Mouse (Mus musculus): ENCODE results near the gene Podxl2. TPM values are rescaled to one million over a fixed set of nuclear protein-coding genes. Genes with fewer than 3 reads are reported as not detected.

The Podxl2 gene
- total RNA-seq, 2 experiments from 2014 or later: 173 to 180 TPM

DNA sequence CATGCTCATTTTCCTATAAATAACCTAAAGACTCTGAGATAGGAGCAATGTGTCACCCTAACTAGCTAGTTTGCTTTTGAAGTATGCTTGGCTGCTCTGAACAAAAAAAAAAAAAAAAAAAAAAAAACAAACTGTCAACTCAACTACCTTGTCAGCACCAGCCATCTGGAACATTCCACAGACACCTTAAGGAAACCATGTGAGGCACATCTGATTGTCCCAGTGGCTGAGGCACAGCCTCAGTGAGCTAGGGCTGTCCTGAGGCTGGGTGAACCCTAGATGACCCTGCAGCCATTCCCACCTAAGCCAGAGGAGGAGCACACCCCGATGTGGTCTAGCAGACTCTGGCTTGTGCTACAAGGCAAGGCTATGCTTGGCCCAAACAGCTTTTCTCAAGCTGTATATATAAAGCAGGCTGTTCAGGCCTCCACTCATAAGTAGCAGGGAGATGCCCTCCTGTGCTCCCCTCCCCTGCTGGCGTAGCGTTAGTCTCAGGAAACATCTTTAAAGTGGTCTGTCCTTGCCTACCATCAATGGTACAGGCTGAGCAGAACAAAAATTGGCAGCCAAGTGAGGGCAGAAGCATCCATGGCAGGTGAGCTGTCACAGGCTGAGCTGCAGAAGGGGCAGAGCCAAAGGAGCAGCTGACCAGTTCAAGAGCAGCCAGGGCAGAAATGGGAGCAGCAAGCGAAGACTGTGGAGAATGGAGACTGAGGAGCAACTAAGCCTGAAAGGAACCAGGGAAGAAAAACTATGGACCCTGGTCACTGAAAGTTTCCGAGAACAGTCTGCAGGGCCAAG, 41.3 kb downstream of the Podxl2 start:
- no peak for DNase-seq (ENCODE audit: low spot score in 2 of 2)
- intact Hi-C loops (cut with DNase I): loop anchor here (5.0 kb wide), 1 partner anchor 276 kb away; no protein-coding TSS in a partner anchor

DNA sequence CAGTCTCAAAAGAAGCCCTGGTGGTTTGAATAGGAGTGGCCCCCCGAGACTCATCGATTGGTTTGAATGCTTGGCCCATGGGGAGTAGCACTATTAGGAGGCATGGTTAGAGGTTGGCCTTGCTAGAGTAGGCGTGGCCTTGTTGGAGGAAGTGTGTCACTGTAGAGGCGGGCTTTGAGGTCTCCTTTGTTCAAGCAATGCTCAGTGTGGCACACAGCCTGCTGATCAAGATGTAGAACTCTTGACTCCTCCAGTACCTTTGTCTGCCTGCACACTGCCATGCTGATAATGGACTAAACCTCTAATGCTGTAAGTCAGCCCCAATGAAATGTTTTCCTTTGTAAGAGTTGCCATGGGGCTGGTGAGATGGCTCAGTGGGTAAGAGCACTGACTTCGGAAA, 42.2 kb downstream of the Podxl2 start:
- intact Hi-C loops (cut with DNase I): loop anchor here (5.0 kb wide), 1 partner anchor 275 kb away; no protein-coding TSS in a partner anchor
- DNase-seq (ENCODE audit: low spot score in 2 of 2): no peak

DNA sequence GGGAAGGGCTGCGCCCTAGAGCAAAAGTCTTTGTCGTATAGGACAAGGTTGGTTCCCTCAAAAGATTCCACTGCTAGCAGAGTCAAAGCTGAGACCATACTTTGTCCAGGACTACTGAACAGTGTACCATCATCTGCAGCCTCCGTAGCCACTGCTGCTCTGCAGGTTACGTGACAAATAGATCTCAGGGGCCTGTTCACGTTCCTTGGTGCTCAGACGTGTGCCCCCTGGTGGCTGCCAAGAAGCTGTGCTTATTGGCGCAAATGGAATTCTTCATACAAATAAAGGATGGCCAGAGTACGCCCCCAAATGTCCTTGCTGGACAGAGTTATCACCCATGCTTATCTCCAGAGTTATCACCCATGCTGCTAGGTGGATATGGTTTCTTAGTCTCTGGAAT, 43.4 kb downstream of the Podxl2 start:
- peak; percentile 54 to 73 for DNase-seq (ENCODE audit: low spot score in 2 of 2)

DNA sequence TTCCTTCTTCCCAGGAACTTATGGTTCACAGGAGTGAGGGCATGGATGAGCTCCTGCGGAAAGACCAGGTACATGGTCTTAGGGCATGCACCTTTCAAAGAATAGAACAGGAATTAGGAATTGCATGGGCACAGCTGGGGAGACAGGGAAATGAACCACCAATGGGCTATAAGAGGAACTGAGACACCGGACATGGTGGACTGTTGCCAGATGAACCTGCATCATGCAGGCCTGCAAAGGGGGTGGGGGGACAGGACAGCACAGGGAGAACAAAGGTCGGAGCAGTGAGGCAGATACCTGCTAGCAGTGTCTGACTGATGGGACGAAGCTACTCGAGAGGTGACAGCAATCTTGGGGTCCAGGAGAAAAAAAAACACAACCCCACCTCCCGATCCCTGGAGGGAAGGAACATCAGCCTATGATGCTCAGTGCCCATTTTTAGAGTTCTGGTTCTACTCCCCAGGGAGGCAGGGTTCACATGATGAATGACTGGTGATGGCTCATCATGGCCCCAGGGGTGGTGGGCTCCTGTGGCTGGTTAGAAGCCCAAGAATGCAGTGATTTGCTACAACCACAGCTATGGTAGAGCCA, 44.6 kb downstream of the Podxl2 start:
- intact Hi-C loops (cut with DNase I): loop anchor here (5.0 kb wide), 1 partner anchor 273 kb away; no protein-coding TSS in a partner anchor

More for the DNA sequence above, 43.4 kb downstream of the Podxl2 start:
- intact Hi-C loops (cut with DNase I): loop anchor here (5.0 kb wide), 1 partner anchor 274 kb away; no protein-coding TSS in a partner anchor

DNA sequence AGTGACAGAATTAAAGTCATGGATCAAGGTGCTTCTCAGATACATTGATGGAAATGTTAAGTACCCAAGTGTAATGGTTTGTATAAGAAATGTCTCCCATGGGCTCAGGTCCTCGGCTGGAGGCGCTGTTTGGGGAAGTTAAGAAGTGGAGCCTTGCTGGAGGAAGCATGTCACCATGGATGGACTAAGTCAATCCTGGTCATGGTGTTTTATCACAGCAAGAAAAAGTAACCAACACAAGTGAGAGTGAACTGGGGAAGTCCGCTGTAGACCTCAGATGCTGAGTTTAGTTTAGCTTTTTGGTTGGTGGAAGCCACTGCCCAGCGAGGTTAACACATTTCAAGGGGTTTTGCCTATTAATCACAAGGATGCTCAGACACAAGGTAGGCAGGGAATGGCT, 45.3 kb downstream of the Podxl2 start:
- no peak for DNase-seq (ENCODE audit: low spot score in 2 of 2)
- intact Hi-C loops (cut with DNase I): loop anchor here (5.0 kb wide), 3 partner anchors 102 to 242 kb away; no protein-coding TSS in a partner anchor

More for the DNA sequence above, 44.6 kb downstream of the Podxl2 start:
- DNase-seq (ENCODE audit: low spot score in 2 of 2): no peak

DNA sequence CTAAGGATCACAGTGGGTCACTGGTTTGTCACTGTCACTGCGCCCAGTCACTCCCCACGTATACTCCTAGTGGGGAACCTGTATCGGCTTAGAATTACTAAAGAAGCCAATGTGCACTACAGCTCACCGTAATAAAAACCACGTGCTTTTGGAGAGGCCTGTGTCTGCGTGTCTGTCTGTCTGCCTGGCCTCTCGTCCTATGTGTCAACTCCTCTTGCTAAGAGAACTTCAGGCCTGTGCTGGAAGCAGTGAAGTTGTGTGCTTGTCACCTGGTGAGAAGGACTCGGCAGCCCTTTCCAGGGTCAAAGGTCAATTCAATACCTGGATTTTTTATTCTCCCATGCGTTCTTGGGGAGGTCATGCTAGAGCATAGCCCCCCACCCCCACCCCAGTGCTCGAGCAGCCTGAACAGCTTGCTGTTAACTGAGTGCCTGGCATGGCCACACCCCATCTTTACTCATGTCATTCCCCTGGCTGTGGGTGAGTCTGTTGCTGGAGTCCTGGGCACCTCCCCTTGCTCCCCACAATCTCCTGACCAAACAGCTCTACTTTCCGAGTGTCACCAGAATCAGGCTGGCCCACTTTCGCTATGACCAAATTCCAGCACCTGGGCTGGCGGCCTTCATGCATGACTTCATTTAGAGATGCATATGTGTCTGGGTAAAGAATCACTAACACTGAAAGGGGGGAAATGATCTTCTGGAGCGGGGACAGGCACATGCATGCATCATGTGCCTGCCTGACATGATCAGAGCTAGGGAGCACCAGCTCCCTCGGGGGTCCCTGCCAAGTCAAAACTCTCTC, 46.4 kb downstream of the Podxl2 start:
- DNase-seq (ENCODE audit: low spot score in 2 of 2): no peak
- intact Hi-C loops (cut with DNase I): loop anchor here (5.0 kb wide), 3 partner anchors 101 to 241 kb away; no protein-coding TSS in a partner anchor

DNA sequence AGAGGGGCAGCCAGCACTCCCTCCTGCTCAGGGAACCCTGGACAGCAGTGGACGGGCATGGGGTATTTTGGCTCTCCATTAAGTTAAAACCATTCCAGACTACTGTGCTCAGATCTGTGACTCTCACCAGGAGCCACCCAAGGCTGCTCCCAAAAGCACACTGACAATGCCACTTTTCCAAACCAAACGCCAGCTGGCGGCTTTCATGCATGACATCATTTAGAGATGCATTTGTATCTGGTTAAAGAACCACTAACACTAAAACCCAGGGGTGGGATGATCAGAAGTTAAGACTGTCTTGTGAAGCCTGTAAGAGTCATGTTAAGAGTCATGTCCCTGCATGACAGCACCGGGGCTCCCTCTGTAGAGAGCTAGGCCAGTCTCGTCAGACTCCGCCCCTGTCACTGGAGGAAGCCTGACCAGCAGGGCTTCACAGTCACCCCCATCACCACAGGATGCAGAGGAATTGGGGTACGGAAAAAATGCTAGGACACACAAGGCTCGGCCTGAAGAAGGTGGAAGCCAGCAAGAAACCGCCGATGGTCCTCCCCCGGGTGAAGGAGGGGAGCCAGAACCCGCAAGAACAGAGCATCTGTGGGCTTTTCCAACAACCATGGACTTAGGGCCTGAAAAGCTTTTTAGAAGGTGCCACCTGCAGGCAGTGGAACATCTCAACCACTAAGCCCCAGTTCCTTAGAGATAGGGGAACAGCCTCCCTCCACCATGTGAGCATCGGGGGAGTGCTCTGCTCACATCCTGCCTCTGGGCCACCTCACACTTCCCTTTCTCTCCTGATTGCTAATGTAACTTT, 47.2 kb downstream of the Podxl2 start:
- intact Hi-C loops (cut with DNase I): loop anchor here (5.0 kb wide), 3 partner anchors 100 to 240 kb away; no protein-coding TSS in a partner anchor
- peak in 1 of 2 experiments; percentile 76 for DNase-seq (ENCODE audit: low spot score in 2 of 2)

DNA sequence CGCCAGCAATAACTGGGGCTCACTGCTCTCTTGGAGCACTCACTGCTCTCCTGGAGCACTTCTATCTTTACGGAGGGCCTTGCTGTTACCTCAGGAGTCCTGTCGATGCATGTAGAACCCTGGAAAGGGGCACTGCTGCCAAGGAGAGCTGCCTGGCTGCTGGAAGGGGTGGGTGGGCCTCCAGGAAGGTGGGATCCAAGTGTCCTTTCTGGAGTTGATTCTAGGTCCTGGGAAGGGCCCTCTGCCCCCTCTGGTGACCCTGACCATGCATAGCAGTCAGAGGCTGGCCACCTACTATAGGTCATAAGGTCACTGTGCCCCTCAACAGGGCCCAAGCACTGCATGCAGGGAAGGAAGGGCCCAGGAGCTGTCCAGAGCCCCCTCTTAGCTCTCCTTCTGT, 47.9 kb downstream of the Podxl2 start:
- intact Hi-C loops (cut with DNase I): loop anchor here (5.0 kb wide), 3 partner anchors 100 to 240 kb away; no protein-coding TSS in a partner anchor
- no peak for DNase-seq (ENCODE audit: low spot score in 2 of 2)

DNA sequence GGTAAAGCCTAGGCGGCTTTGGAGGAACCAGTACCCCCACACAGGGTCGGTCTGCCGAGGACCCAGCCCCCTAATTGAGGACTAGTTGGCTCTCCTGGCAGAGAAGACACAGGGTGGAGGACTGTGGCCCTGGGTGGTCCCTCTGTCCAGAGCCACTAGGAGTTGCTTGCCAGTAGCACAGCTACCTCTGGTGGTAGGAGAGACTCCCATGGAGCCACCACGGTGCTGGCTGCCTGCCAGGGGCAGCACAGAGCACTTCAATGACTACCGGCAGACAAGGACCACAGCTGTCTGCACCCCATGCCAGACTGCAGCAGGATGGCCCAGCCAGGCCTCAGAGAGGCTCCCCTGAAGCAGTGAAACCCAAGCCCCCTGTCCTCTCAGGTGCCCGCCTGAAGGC, 48.3 kb downstream of the Podxl2 start:
- intact Hi-C loops (cut with DNase I): loop anchor here (5.0 kb wide), 3 partner anchors 99 to 239 kb away; no protein-coding TSS in a partner anchor
- DNase-seq (ENCODE audit: low spot score in 2 of 2): peak; percentile 57 to 59

DNA sequence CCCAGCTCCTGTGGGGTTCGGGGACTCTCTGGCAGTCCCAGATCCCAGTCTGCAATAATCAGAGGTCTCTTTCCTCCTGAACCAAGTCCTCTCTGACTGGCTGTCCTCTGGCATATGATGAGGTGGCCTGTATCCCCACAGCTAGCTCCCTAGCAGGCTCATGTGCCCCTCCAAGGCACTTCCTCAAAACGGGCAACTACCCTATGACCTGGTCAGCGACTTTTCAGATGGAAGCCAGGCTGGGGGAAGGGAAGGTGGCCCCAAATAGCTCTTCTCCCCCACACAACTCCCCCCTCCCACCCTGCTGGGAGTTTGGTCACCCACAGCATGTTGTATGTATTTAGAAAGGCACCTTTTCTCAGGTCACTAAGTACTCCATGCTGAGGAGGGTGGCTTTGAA, 48.8 kb downstream of the Podxl2 start:
- DNase-seq (ENCODE audit: low spot score in 2 of 2): no peak
- intact Hi-C loops (cut with DNase I): loop anchor here (5.0 kb wide), 3 partner anchors 99 to 239 kb away; no protein-coding TSS in a partner anchor

DNA sequence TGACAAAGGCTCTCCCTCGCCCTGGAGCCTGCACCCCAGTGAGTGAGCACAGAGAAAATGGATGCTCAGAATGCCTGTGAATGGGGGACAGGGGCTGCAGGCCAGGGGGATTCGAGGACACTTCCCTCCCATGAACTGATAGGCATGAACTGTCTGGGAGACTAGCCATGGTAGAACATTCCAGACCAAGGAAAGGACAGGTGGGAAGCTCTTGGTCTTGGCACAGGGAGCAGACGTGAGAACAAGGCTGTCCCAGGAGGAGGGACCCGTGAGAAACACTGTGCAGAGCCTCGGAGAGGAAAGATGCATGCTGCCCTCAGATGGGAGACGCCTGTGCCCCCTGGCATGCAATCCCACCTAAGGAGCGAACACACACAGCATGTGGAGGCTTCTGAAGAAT, 50.7 kb downstream of the Podxl2 start:
- no peak for DNase-seq (ENCODE audit: low spot score in 2 of 2)
- intact Hi-C loops (cut with DNase I): no loop called here

DNA sequence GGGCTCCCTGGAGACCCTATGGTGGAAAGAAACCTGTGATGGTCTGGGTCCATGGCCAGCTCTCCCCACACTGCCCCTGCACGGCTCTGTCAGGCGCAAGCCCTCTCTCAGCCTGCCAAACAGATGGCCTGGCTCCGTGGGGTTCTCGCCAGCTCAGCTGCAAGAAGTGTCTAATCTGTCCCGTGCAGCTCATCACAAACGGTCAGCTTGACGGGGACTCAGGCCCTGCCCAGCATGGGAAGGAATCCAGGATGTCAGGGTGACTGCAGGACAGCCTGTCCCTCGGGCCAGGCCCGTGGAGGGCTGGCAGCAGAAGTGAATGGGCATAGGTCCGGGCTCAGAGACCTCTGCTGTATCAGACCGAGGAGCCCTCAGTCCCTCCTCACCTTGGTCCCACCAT, 52.9 kb downstream of the Podxl2 start:
- intact Hi-C loops (cut with DNase I): no loop called here
- DNase-seq (ENCODE audit: low spot score in 2 of 2): peak in 1 of 2 experiments; percentile 51

DNA sequence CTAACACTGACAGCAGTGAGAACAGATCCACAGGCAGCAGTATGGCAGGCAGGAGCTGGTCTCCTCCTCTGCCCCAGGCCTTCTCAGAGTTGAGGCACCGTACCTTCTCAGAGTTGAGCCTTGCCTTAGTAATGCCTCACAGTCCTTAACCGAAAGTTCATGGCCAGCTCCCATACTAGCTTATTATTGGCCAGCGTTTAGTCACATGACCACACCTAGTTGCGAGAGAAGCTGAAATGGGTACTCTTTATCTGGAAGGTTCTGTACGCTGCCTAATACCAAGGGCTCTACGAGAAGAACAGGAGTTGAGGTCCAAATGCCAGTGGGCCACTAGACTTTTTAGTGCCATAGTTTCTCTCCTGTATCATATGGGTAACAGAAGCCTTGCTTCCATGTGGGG, 53.5 kb downstream of the Podxl2 start:
- no peak for DNase-seq (ENCODE audit: low spot score in 2 of 2)
- intact Hi-C loops (cut with DNase I): no loop called here

DNA sequence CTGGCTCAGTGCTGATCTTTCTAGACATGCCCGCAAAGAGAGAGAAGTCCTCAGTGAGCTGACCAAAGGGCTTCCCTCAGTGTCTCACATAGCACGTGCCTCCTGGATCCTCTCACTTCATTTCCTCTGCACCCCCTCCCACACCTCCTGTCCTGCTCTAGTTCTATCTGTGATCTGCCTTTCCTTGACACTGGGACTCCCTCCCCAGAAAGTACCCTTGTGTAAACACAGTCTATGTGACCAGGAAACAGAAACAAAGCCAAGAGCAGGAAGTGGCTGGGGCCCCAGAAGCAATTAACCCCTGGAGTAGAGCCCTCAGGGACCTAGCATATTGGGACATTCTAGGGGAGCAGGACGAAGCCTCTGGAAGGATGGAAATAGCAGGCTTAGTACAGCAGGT, 54.0 kb downstream of the Podxl2 start:
- intact Hi-C loops (cut with DNase I): no loop called here
- DNase-seq (ENCODE audit: low spot score in 2 of 2): no peak

DNA sequence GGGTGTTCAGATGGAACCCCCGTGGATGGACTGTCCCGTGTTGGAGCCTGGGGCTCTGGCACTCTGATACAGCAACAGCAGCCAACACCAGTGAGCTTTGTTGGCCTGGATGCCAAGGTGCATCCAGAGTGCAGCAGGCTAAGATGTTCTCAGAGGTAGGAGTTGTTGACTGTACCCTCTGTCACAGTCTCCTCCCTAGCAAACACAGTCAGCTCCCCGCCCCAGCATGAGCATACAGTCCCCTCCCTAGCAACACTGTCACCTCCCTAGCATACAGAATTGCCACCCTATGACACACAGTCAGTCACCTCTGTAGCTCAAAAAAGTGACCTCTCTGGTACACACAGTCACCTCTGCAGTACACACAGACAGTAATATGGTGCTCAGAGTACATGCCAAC, 57.9 kb downstream of the Podxl2 start:
- intact Hi-C loops (cut with DNase I): no loop called here
- DNase-seq (ENCODE audit: low spot score in 2 of 2): no peak

DNA sequence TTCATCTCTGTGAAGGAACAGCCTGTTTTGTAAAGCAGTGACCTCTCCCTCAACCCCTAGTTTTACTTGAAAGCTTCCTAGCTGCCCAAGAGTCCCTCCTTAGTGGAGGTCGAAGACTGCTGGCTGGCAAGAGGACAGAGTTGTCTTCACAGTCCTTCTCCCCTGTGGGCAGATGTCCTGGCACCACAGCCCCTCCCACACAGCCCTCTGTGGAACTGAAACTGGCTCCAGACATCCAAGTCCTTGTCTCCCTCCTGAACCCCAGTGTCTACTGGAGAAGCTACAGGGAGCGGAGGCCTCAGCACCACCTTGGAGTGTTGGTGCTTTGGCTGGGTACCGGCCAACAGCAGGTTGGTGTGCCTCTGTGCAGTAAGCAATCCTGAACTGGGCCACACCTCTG, 59.4 kb downstream of the Podxl2 start:
- no peak for DNase-seq (ENCODE audit: low spot score in 2 of 2)
- intact Hi-C loops (cut with DNase I): no loop called here

DNA sequence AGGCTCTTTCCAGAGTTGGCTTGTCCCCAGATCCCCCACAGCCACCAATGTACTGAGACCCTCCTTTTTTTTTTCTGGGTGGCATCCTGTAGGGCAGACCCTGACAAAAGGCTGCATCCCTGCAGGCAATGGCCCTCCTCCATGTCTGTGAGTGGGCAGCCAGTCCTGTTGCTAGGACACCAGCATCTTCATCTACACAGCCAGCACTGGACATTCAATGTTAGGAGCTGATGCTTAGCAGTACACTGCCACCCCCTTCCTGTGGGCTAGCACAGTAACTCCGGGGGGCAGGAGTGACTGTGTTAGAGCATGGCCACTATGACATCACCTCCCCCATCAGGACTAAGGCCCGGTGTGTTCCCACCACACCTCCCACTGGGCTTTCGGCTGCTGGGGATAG, 59.8 kb downstream of the Podxl2 start:
- DNase-seq (ENCODE audit: low spot score in 2 of 2): peak in 1 of 2 experiments; percentile 61
- intact Hi-C loops (cut with DNase I): no loop called here

DNA sequence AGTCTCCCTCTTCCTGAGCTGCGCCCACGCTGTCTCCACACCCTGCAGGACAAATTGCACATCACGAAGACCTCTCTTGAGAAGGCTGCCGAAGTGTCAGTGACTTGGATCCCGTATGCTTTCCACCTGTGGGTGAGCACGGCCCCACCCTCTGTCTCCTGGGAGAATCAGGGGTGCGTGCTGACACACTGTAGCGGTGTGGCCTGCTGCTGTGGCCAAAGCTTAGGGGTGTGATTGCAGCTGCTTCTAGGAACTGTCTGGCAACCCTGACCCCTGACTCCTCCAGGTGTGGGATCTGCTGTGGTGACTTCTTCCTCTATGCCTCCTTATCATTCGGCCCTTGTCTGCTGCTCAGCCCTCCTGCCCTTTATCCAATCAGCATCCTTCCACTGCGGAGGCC, 61.0 kb downstream of the Podxl2 start:
- intact Hi-C loops (cut with DNase I): loop anchor here (5.0 kb wide), 1 partner anchor 82 kb away; no protein-coding TSS in a partner anchor
- no peak for DNase-seq (ENCODE audit: low spot score in 2 of 2)

DNA sequence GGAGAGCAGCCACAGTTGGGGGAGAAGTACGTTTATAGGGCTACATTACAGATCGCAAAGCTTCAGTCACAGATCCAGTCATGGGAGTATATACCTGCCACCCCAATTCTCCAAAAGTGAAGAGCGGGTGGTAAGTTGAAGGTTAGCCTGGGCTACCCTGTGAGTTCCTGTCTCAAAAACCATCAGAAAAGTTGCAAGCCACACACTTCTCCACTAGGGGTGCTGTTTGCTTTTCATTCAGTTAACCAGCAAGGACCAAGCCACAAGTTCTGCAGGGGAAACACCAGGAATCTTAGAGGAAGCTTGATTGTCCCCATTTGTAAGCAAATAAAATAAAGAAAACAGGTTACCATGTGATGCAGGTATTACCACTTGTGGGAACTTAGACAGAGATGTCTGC, 62.0 kb downstream of the Podxl2 start:
- peak in 1 of 2 experiments; percentile 69 for DNase-seq (ENCODE audit: low spot score in 2 of 2)
- intact Hi-C loops (cut with DNase I): loop anchor here (5.0 kb wide), 1 partner anchor 81 kb away; no protein-coding TSS in a partner anchor

All from left cerebral cortex, postnatal 25 days (tissue).